Mouse (Mus musculus): ENCODE measurements at regions not wholly inside any gene's neighbourhood (a gene's known extent, or its start where the extent isn't known, plus 50 kb on each side); places are given as distances from the start of the nearest gene placed in this dataset.

GRCm38 (mm10) chr2:75528706-75529105, 130.4 kb upstream of the Hnrnpa3 start:
- 97% methylated on average over 2 of the region's 2 CpGs for WGBS
- DNase-seq: no peak
- Histone ChIP-seq H3K4me1 (replicated peaks; ENCODE audit: control insufficient read depth, insufficient read depth, low read length) (no peaks in the 10 kb centered on the region), H3K27me3 (ENCODE audit: control insufficient read depth, insufficient read depth, low read length) (no peaks in the 10 kb centered on the region), H3K27ac (ENCODE audit: control insufficient read depth, insufficient read depth, low read length) (no peak overlapping the region), H3K36me3 (ENCODE audit: control insufficient read depth, insufficient read depth, low read length) (no peaks in the 10 kb centered on the region), H3K4me3 (ENCODE audit: control insufficient read depth, insufficient read depth, low read length) (no peak overlapping the region)
- TF ChIP-seq CTCF (IDR thresholded peaks at IDR 0.05; ENCODE audit: borderline replicate concordance, control insufficient read depth, extremely low read depth, insufficient read depth, low read length, poor library complexity) (no peak), POLR2A (IDR thresholded peaks at IDR 0.05; ENCODE audit: control insufficient read depth, extremely low read depth, insufficient read depth, low read length, poor library complexity) (no peak)

GRCm38 (mm10) chr2:75538114-75538513, 120.9 kb upstream of the Hnrnpa3 start:
- no peak for DNase-seq
- TF ChIP-seq POLR2A (IDR thresholded peaks at IDR 0.05; ENCODE audit: control insufficient read depth, extremely low read depth, insufficient read depth, low read length, poor library complexity): no peak
- no peak for TF ChIP-seq CTCF (IDR thresholded peaks at IDR 0.05; ENCODE audit: borderline replicate concordance, control insufficient read depth, extremely low read depth, insufficient read depth, low read length, poor library complexity)
- H3K36me3 ChIP-seq (ENCODE audit: control insufficient read depth, insufficient read depth, low read length): no peaks in the 10 kb centered on the region
- 74% methylated on average over 4 of the region's 4 CpGs for WGBS
- H3K4me1 ChIP-seq (replicated peaks; ENCODE audit: control insufficient read depth, insufficient read depth, low read length): no peaks in the 10 kb centered on the region
- H3K4me3 ChIP-seq (ENCODE audit: control insufficient read depth, insufficient read depth, low read length): no peak overlapping the region
- no peak overlapping the region for H3K27ac ChIP-seq (ENCODE audit: control insufficient read depth, insufficient read depth, low read length)
- H3K27me3 ChIP-seq (ENCODE audit: control insufficient read depth, insufficient read depth, low read length): no peaks in the 10 kb centered on the region

- no peak for DNase-seq
- TF ChIP-seq CTCF (IDR thresholded peaks at IDR 0.05; ENCODE audit: borderline replicate concordance, control insufficient read depth, extremely low read depth, insufficient read depth, low read length, poor library complexity): no peak
- no peak for TF ChIP-seq POLR2A (IDR thresholded peaks at IDR 0.05; ENCODE audit: control insufficient read depth, extremely low read depth, insufficient read depth, low read length, poor library complexity)
- 95% methylated on average over 6 of the region's 6 CpGs for WGBS
- no peaks in the 10 kb centered on the region for H3K27me3 ChIP-seq (ENCODE audit: control insufficient read depth, insufficient read depth, low read length)
- no peak overlapping the region for H3K4me3 ChIP-seq (ENCODE audit: control insufficient read depth, insufficient read depth, low read length)
- no peak overlapping the region for H3K27ac ChIP-seq (ENCODE audit: control insufficient read depth, insufficient read depth, low read length)
- H3K4me1 ChIP-seq (replicated peaks; ENCODE audit: control insufficient read depth, insufficient read depth, low read length): no peaks in the 10 kb centered on the region
- H3K36me3 ChIP-seq (ENCODE audit: control insufficient read depth, insufficient read depth, low read length): no peaks in the 10 kb centered on the region
Observed at GRCm38 (mm10) chr2:75539726-75540125, 119.3 kb upstream of the Hnrnpa3 start.

- TF ChIP-seq CTCF (IDR thresholded peaks at IDR 0.05; ENCODE audit: borderline replicate concordance, control insufficient read depth, extremely low read depth, insufficient read depth, low read length, poor library complexity) (no peak), POLR2A (IDR thresholded peaks at IDR 0.05; ENCODE audit: control insufficient read depth, extremely low read depth, insufficient read depth, low read length, poor library complexity) (no peak)
- Histone ChIP-seq H3K27me3 (ENCODE audit: control insufficient read depth, insufficient read depth, low read length) (no peaks in the 10 kb centered on the region), H3K27ac (ENCODE audit: control insufficient read depth, insufficient read depth, low read length) (no peak overlapping the region), H3K36me3 (ENCODE audit: control insufficient read depth, insufficient read depth, low read length) (no peaks in the 10 kb centered on the region), H3K4me1 (replicated peaks; ENCODE audit: control insufficient read depth, insufficient read depth, low read length) (no peaks in the 10 kb centered on the region), H3K4me3 (ENCODE audit: control insufficient read depth, insufficient read depth, low read length) (no peak overlapping the region)
- WGBS: 94% methylated on average over 5 of the region's 5 CpGs
- no peak for DNase-seq
Observed at GRCm38 (mm10) chr2:75542331-75542730, 116.7 kb upstream of the Hnrnpa3 start.

- TF ChIP-seq POLR2A (IDR thresholded peaks at IDR 0.05; ENCODE audit: control insufficient read depth, extremely low read depth, insufficient read depth, low read length, poor library complexity) (no peak), CTCF (IDR thresholded peaks at IDR 0.05; ENCODE audit: borderline replicate concordance, control insufficient read depth, extremely low read depth, insufficient read depth, low read length, poor library complexity) (no peak)
- DNase-seq: no peak
- Histone ChIP-seq H3K4me1 (replicated peaks; ENCODE audit: control insufficient read depth, insufficient read depth, low read length) (no peaks in the 10 kb centered on the region), H3K4me3 (ENCODE audit: control insufficient read depth, insufficient read depth, low read length) (no peak overlapping the region), H3K27me3 (ENCODE audit: control insufficient read depth, insufficient read depth, low read length) (no peaks in the 10 kb centered on the region), H3K36me3 (ENCODE audit: control insufficient read depth, insufficient read depth, low read length) (no peaks in the 10 kb centered on the region), H3K27ac (ENCODE audit: control insufficient read depth, insufficient read depth, low read length) (no peak overlapping the region)
- WGBS: 82% methylated on average over 5 of the region's 5 CpGs
Observed at GRCm38 (mm10) chr2:75542781-75543180, 116.3 kb upstream of the Hnrnpa3 start.

- no peak for DNase-seq
- TF ChIP-seq POLR2A (IDR thresholded peaks at IDR 0.05; ENCODE audit: control insufficient read depth, extremely low read depth, insufficient read depth, low read length, poor library complexity) (no peak), CTCF (IDR thresholded peaks at IDR 0.05; ENCODE audit: borderline replicate concordance, control insufficient read depth, extremely low read depth, insufficient read depth, low read length, poor library complexity) (no peak)
- 95% methylated on average over 7 of the region's 7 CpGs for WGBS
- H3K4me3 ChIP-seq (ENCODE audit: control insufficient read depth, insufficient read depth, low read length): no peak overlapping the region
- H3K36me3 ChIP-seq (ENCODE audit: control insufficient read depth, insufficient read depth, low read length): no peaks in the 10 kb centered on the region
- no peaks in the 10 kb centered on the region for H3K4me1 ChIP-seq (replicated peaks; ENCODE audit: control insufficient read depth, insufficient read depth, low read length)
- H3K27ac ChIP-seq (ENCODE audit: control insufficient read depth, insufficient read depth, low read length): no peak overlapping the region
- no peaks in the 10 kb centered on the region for H3K27me3 ChIP-seq (ENCODE audit: control insufficient read depth, insufficient read depth, low read length)
Observed at GRCm38 (mm10) chr2:75545971-75546370, 113.1 kb upstream of the Hnrnpa3 start.

- TF ChIP-seq POLR2A (IDR thresholded peaks at IDR 0.05; ENCODE audit: control insufficient read depth, extremely low read depth, insufficient read depth, low read length, poor library complexity) (no peak), CTCF (IDR thresholded peaks at IDR 0.05; ENCODE audit: borderline replicate concordance, control insufficient read depth, extremely low read depth, insufficient read depth, low read length, poor library complexity) (no peak)
- H3K27ac ChIP-seq (ENCODE audit: control insufficient read depth, insufficient read depth, low read length): no peak overlapping the region
- H3K4me1 ChIP-seq (replicated peaks; ENCODE audit: control insufficient read depth, insufficient read depth, low read length): no peaks in the 10 kb centered on the region
- H3K4me3 ChIP-seq (ENCODE audit: control insufficient read depth, insufficient read depth, low read length): no peak overlapping the region
- DNase-seq: no peak
- WGBS: 92% methylated on average over 8 of the region's 8 CpGs
- no peaks in the 10 kb centered on the region for H3K36me3 ChIP-seq (ENCODE audit: control insufficient read depth, insufficient read depth, low read length)
- no peaks in the 10 kb centered on the region for H3K27me3 ChIP-seq (ENCODE audit: control insufficient read depth, insufficient read depth, low read length)
Observed at GRCm38 (mm10) chr2:75555676-75556075, 103.4 kb upstream of the Hnrnpa3 start.
